Mouse (Mus musculus): ENCODE measurements around the gene Thra. TPM values are rescaled to one million over a fixed set of nuclear protein-coding genes. Genes with fewer than 3 reads are reported as not detected.

Thra gene
- total and polyA plus RNA-seq, 3 experiments: 22.0 to 50.9 TPM; not detected in 1

GRCm38 (mm10) chr11:98781851-98782512, 41.5 kb downstream of the Thra start (continued):
- TF ChIP-seq POLR2AphosphoS5 (IDR thresholded peaks at IDR 0.05; ENCODE audit: borderline replicate concordance, low read depth, low read length) (no peak), ZC3H11A (IDR thresholded peaks at IDR 0.05; ENCODE audit: low read depth, low read length) (no peak)

- H3K4me1 ChIP-seq (ENCODE audit: control insufficient read depth in 1 of 2, insufficient read depth in 2 of 2, low read length in 2 of 2): peaks cover 5 to 31% of the 10 kb centered on the region in 2 experiments
- peak overlapping the region; percentile 86 for H3K9ac ChIP-seq (ENCODE audit: control insufficient read depth, low read depth, low read length, poor library complexity, severe bottlenecking)
These were observed 42.3 kb downstream of the Thra start for GRCm38 (mm10) chr11:98782651-98783235.

GRCm38 (mm10) chr11:98783236-98783696, 42.8 kb downstream of the Thra start:
- Histone ChIP-seq H3K27me3 (ENCODE audit: control insufficient read depth in 1 of 2, insufficient read depth in 2 of 2, low read length in 2 of 2) (no peaks in the 10 kb centered on the region), H3K79me2 (ENCODE audit: control insufficient read depth, insufficient read depth, low read length, poor library complexity) (no peaks in the 10 kb centered on the region; the same call in 1 of the 2 replicates), H3K4me1 (ENCODE audit: control insufficient read depth in 1 of 2, insufficient read depth in 2 of 2, low read length in 2 of 2) (peaks cover 5 to 32% of the 10 kb centered on the region in 2 experiments), H3K27ac (ENCODE audit: control insufficient read depth, low read depth, low read length) (peak overlapping the region; percentile 76), H3K9me3 (replicated peaks; ENCODE audit: insufficient read depth, low read length) (no peaks in the 10 kb centered on the region), H3K9ac (ENCODE audit: control insufficient read depth, low read depth, low read length, poor library complexity, severe bottlenecking) (peak overlapping the region; percentile 86), H3K36me3 (ENCODE audit: control insufficient read depth in 1 of 2, insufficient read depth in 2 of 2, low read length in 2 of 2) (peaks cover 0 to 23% of the 10 kb centered on the region in 2 experiments; a peak in 2 of 4 replicates), H3K4me3 (ENCODE audit: control insufficient read depth in 1 of 2, insufficient read depth in 1 of 2, low read depth in 2 of 2, low read length in 2 of 2) (peak overlapping the region; percentile 75 to 79)
- peak; percentile 91 for DNase-seq (ENCODE audit: low read depth, low spot score)
- no peak for TF ChIP-seq ELF1 (IDR thresholded peaks at IDR 0.05; ENCODE audit: low read depth, low read length)
- TF ChIP-seq MYC (IDR thresholded peaks at IDR 0.05; ENCODE audit: low read depth, low read length): peak; percentile 83; the same call in 1 of the 2 replicates
- no peak for TF ChIP-seq JUND (IDR thresholded peaks at IDR 0.05; ENCODE audit: low read depth, low read length)
- peak; percentile 58 for TF ChIP-seq NELFE (IDR thresholded peaks at IDR 0.05; ENCODE audit: low read depth, low read length)
- peak; percentile 97 for TF ChIP-seq MAX (IDR thresholded peaks at IDR 0.05; ENCODE audit: low read length)
- TF ChIP-seq GABPA (IDR thresholded peaks at IDR 0.05; ENCODE audit: low read depth, low read length): no peak
- no peak; a peak in 3 of 4 replicates for TF ChIP-seq EP300 (IDR thresholded peaks at IDR 0.05; ENCODE audit: low read depth in 1 of 2, low read length in 2 of 2)
- TF ChIP-seq MXI1 (IDR thresholded peaks at IDR 0.05; ENCODE audit: low read depth, low read length): peak; percentile 100
- no peak for TF ChIP-seq E2F4 (IDR thresholded peaks at IDR 0.05; ENCODE audit: borderline replicate concordance, low read depth, low read length)
- peak; percentile 51; the same call in 1 of the 2 replicates for TF ChIP-seq MAZ (IDR thresholded peaks at IDR 0.05; ENCODE audit: low read depth, low read length)
- TF ChIP-seq RCOR1 (IDR thresholded peaks at IDR 0.05; ENCODE audit: low read depth, low read length): peak; percentile 56
- no peak for TF ChIP-seq RAD21 (IDR thresholded peaks at IDR 0.05; ENCODE audit: low read depth, low read length)
- no peak for TF ChIP-seq KAT2A (conservative IDR thresholded peaks at IDR 0.05; ENCODE audit: low read depth, low read length)
- TF ChIP-seq ETS1 (IDR thresholded peaks at IDR 0.05; ENCODE audit: low read depth, low read length): no peak; the same call in 1 of the 2 replicates
- peak; percentile 92 for TF ChIP-seq SIN3A (IDR thresholded peaks at IDR 0.05; ENCODE audit: low read length)
- no peak for TF ChIP-seq MYB (IDR thresholded peaks at IDR 0.05; ENCODE audit: low read depth, low read length)
- TF ChIP-seq ZMIZ1 (IDR thresholded peaks at IDR 0.05; ENCODE audit: low read depth, low read length): peak; percentile 83
- TF ChIP-seq BHLHE40 (IDR thresholded peaks at IDR 0.05; ENCODE audit: borderline replicate concordance, low read depth, low read length): peak; percentile 67; the same call in 1 of the 2 replicates
- 0 out of 2 replicates have a peak, but pooled peaks have one; percentile 11 for TF ChIP-seq GATA1 (IDR thresholded peaks at IDR 0.05; ENCODE audit: low read depth, low read length)
- TF ChIP-seq MAFK (IDR thresholded peaks at IDR 0.05; ENCODE audit: borderline replicate concordance, low read depth, low read length): no peak
- TF ChIP-seq HCFC1 (IDR thresholded peaks at IDR 0.05; ENCODE audit: low read depth, low read length): 0 out of 2 replicates have a peak, but pooled peaks have one; percentile 49
- no peak for TF ChIP-seq TAL1 (IDR thresholded peaks at IDR 0.05; ENCODE audit: low read length)

More at GRCm38 (mm10) chr11:98782651-98783235, 42.3 kb downstream of the Thra start:
- peak; percentile 86 for DNase-seq (ENCODE audit: low read depth, low spot score)
- Histone ChIP-seq H3K27ac (ENCODE audit: control insufficient read depth, low read depth, low read length) (peak overlapping the region; percentile 76), H3K27me3 (ENCODE audit: control insufficient read depth in 1 of 2, insufficient read depth in 2 of 2, low read length in 2 of 2) (no peaks in the 10 kb centered on the region), H3K4me3 (ENCODE audit: control insufficient read depth in 1 of 2, insufficient read depth in 1 of 2, low read depth in 2 of 2, low read length in 2 of 2) (peak overlapping the region; percentile 75 to 79), H3K9me3 (replicated peaks; ENCODE audit: insufficient read depth, low read length) (no peaks in the 10 kb centered on the region), H3K79me2 (ENCODE audit: control insufficient read depth, insufficient read depth, low read length, poor library complexity) (no peaks in the 10 kb centered on the region; the same call in 1 of the 2 replicates), H3K36me3 (ENCODE audit: control insufficient read depth in 1 of 2, insufficient read depth in 2 of 2, low read length in 2 of 2) (peaks cover 0 to 19% of the 10 kb centered on the region in 2 experiments; a peak in 2 of 4 replicates)
- TF ChIP-seq RCOR1 (IDR thresholded peaks at IDR 0.05; ENCODE audit: low read depth, low read length) (no peak), MYC (IDR thresholded peaks at IDR 0.05; ENCODE audit: low read depth, low read length) (no peak), MAZ (IDR thresholded peaks at IDR 0.05; ENCODE audit: low read depth, low read length) (peak; percentile 21; the same call in 1 of the 2 replicates), POLR2AphosphoS5 (IDR thresholded peaks at IDR 0.05; ENCODE audit: borderline replicate concordance, low read depth, low read length) (no peak), ETS1 (IDR thresholded peaks at IDR 0.05; ENCODE audit: low read depth, low read length) (no peak), ELF1 (IDR thresholded peaks at IDR 0.05; ENCODE audit: low read depth, low read length) (peak; percentile 20; the same call in 1 of the 2 replicates), POLR2A (IDR thresholded peaks at IDR 0.05; ENCODE audit: control insufficient read depth in 1 of 2, insufficient read depth in 1 of 2, low read depth in 1 of 2, low read length in 2 of 2, poor library complexity in 1 of 2) (peak in 1 of 2 experiments; percentile 38; a peak in 1 of 4 replicates), ZKSCAN1 (IDR thresholded peaks at IDR 0.05; ENCODE audit: low read depth, low read length) (0 out of 2 replicates have a peak, but pooled peaks have one; percentile 0)

Measured in MEL (cell line).